Mouse (Mus musculus) ES-Bruce4 (cell line): ENCODE measurements around the gene Fgfr2.

Experiments used
- CTCF ChIP-seq: IDR thresholded peaks from one replicate; pipeline ENCODE4 v1.8.1; 2011; ENCODE audit warnings: low read depth, low read length
- EP300 ChIP-seq: IDR thresholded peaks from 2 replicates; pipeline ENCODE4 v1.6.1; 2011; ENCODE audit warnings: low read depth, low read length; ENCODE audit not compliant: insufficient read depth
- POLR2A ChIP-seq: IDR thresholded peaks from one replicate; pipeline ENCODE4 v1.8.1; 2011; ENCODE audit warnings: low read length; ENCODE audit not compliant: insufficient read depth

GRCm38 (mm10) chr7:130770707-130771106, 2352.4 kb downstream of the Fgfr2 start:
- TF ChIP-seq CTCF (peak; percentile 82), POLR2A (no peak), EP300 (no peak)
